Mouse (Mus musculus) lung, adult 2 months (tissue): ENCODE data around the gene Cyb561. TPM values are rescaled to one million over a fixed set of nuclear protein-coding genes. Genes with fewer than 3 reads are reported as not detected.

Source experiments
- DNase-seq: peaks from one replicate; pipeline ENCODE4 v3.0.0; 2022
- H3K4me1 ChIP-seq: fragments of 200-500 bp; 2 replicates; pipeline ENCODE4 v1.6.1; 2011; ENCODE audit warnings: low read length; ENCODE audit not compliant: control insufficient read depth, insufficient read depth
- H3K4me3 ChIP-seq: fragments of 200-500 bp; replicated peaks from 2 replicates; pipeline ENCODE3; 2011; ENCODE audit warnings: low read depth, mild to moderate bottlenecking, control low read depth, low read length; ENCODE audit errors: extremely low read depth
- CTCF ChIP-seq: fragments of 200-500 bp; IDR thresholded peaks from 2 replicates; pipeline ENCODE4 v1.5.1; 2011; ENCODE audit warnings: mild to moderate bottlenecking, low read length, control low read depth; ENCODE audit not compliant: insufficient read depth
- POLR2A ChIP-seq: fragments of 200-500 bp; IDR thresholded peaks from 2 replicates; pipeline ENCODE4 v1.6.1; 2011; ENCODE audit warnings: low read depth, mild to moderate bottlenecking, control low read depth, low read length, borderline replicate concordance; ENCODE audit errors: extremely low read depth
- WGBS: fragments of 180-500 bp; shearing (Covaris S2); methylation state at CpG from one replicate; pipeline ENCODE4 v1.1.7; 2018; 5-methylcytosine and 5-hydroxymethylcytosine counted together
- polyA plus RNA-seq: library from polyadenylated mRNA; depleted of rRNA; stranded (reverse); fragments of >200 nt; gene quantifications from 2 replicates; pipeline ENCODE4 v1.2.3, GENCODE M21; 2012; rRNA removed

Gene Cyb561
- 102 and 105 TPM in 2 replicates for polyA plus RNA-seq

- WGBS, result 67% methylated on average over 12 of the region's 12 CpGs
These were observed at the start of gene Cyb561 for GRCm38 (mm10) chr11:105952911-105953386. Gene Cyb561, minus strand, starts transcription at chr11:105953336.

DNA sequence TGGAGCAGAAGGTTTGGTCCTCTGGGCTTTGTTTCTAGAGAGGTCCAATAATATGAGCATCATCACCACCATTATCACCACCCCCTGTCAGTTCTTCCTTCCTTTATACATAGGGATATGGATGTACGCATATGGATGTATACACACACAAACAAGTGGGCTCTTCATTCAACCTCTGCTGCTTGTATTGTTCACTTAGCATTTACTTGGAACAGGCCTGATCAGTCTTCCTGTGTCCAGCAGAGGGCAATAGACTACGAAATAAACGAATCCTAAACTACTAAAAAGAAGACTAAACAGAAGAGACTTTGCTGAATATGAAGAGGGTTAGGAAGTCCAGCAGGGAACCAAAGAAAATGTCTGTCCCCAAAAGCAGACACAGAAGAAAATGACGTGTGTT lies 48.6 kb upstream of the Cyb561 start:
- Histone ChIP-seq H3K4me1 (no peaks in the 10 kb centered on the region), H3K4me3 (no peak overlapping the region)
- TF ChIP-seq CTCF (0 out of 2 replicates have a peak, but pooled peaks have one; percentile 14), POLR2A (no peak)
- WGBS, result 30% methylated on average over 4 of the region's 4 CpGs
- no peak for DNase-seq

More at GRCm38 (mm10) chr11:105952911-105953386, at the start of gene Cyb561:
- no peak for DNase-seq
- no peak within 1 kb of the TSS for H3K4me3 ChIP-seq
- no peak for TF ChIP-seq POLR2A
- no peak for TF ChIP-seq CTCF
- peaks cover 14% of the 10 kb centered on the region for H3K4me1 ChIP-seq

- no peak for TF ChIP-seq POLR2A
- TF ChIP-seq CTCF, result no peak
- Histone ChIP-seq H3K4me1 (peaks cover 4% of the 10 kb centered on the region; the same call in 1 of the 2 replicates), H3K4me3 (no peak overlapping the region)
- no peak for DNase-seq
- 92% methylated on average over 6 of the region's 6 CpGs for WGBS
These were observed 46.9 kb upstream of the Cyb561 start for GRCm38 (mm10) chr11:106000062-106000461.

- WGBS, result 93% methylated on average over 3 of the region's 3 CpGs
- Histone ChIP-seq H3K4me3 (no peak within 1 kb of the TSS), H3K4me1 (peaks cover 9% of the 10 kb centered on the region; the same call in 1 of the 2 replicates)
- no peak for DNase-seq
- TF ChIP-seq POLR2A (no peak), CTCF (no peak)
These were observed 41.2 kb upstream of the Cyb561 start, which contains the start of gene Ace3 for GRCm38 (mm10) chr11:105994375-105994774. Gene Ace3, plus strand, starts transcription at chr11:105994675.

- 11% methylated on average over 2 of the region's 2 CpGs for WGBS
- no peak overlapping the region for H3K4me3 ChIP-seq
- H3K4me1 ChIP-seq, result peaks cover 23% of the 10 kb centered on the region
- TF ChIP-seq POLR2A, result peak; percentile 19; the same call in 1 of the 2 replicates
- TF ChIP-seq CTCF, result no peak
- no peak for DNase-seq
These were observed 37.1 kb upstream of the Cyb561 start for GRCm38 (mm10) chr11:105990231-105990630.

GRCm38 (mm10) chr11:105989446-105989845 lies 36.3 kb upstream of the Cyb561 start:
- peaks cover 23% of the 10 kb centered on the region for H3K4me1 ChIP-seq
- H3K4me3 ChIP-seq, result no peak overlapping the region
- TF ChIP-seq POLR2A (peak; percentile 77; the same call in 1 of the 2 replicates), CTCF (no peak)
- no peak for DNase-seq
- WGBS, result 45% methylated on average over 6 of the region's 6 CpGs

DNA sequence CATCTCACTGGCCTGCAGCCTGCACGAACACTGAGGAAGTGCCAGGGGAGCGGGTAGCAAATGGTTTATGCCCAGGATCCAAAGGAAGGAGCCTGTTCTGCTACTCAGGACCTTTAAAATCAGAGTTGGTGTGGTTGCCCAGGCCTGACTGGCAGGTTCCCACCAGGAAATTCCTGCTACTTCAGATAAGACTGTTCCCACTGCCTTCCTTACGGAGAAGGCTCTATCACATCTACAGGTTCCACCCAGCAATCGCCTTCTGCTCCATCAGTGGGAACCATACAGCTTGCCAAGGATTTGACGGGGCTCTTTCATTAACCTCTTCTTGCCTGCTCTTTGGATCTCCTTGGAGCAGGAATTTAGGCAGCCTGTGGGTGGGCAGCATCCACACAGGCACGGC lies 34.3 kb upstream of the Cyb561 start:
- peaks cover 23% of the 10 kb centered on the region for H3K4me1 ChIP-seq
- no peak overlapping the region for H3K4me3 ChIP-seq
- 38% methylated on average over 6 of the region's 6 CpGs for WGBS
- no peak for TF ChIP-seq CTCF
- peak; percentile 49; the same call in 1 of the 2 replicates for TF ChIP-seq POLR2A
- peak; percentile 45 for DNase-seq

DNA sequence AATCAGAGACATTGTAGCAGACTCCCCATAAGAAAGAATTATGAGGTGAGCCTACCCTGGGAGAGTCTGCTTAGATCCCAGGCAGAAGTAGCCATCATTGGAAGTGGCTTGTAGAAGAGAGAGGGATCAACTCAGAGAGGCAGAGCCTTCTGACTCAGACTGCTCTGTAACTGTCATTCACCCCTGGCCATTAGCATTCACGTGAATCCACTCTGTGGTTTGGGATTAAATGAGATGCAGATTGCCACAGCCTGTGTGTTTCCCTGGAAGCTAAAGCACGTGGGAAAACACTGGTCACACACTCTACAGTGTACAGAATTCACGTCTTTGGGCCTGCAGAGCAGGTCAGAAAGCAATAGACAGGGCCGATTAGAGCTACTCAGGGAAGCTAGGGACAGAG lies 31.3 kb upstream of the Cyb561 start:
- Histone ChIP-seq H3K4me3 (no peak overlapping the region), H3K4me1 (peaks cover 18% of the 10 kb centered on the region)
- no peak for TF ChIP-seq CTCF
- TF ChIP-seq POLR2A, result no peak
- no peak for DNase-seq
- 78% methylated on average over 4 of the region's 4 CpGs for WGBS

DNA sequence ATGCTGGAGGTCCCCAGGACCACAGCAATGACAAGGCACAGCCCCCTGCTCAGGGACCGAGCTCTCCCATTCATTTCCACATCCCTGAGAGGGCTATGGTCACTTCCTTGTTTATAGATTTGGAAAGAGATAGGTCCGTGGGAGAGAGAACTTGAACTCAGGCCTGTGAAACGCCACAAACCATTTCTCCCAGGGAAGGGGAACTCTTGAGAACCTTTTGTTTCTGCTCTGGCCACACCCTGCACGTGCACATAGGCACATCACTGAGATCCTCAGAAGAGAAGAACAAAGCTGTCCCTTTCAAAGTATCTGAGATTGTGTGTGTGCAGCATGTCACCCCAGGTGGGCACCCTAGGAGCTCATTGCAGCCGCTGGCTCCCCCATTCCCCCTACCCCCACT lies 25.5 kb upstream of the Cyb561 start:
- peaks cover 19% of the 10 kb centered on the region for H3K4me1 ChIP-seq
- H3K4me3 ChIP-seq, result no peak overlapping the region
- WGBS, result 37% methylated on average over 5 of the region's 5 CpGs
- no peak for DNase-seq
- peak; percentile 6; the same call in 1 of the 2 replicates for TF ChIP-seq POLR2A
- no peak for TF ChIP-seq CTCF

GRCm38 (mm10) chr11:105978232-105978631 lies 25.1 kb upstream of the Cyb561 start:
- Histone ChIP-seq H3K4me3 (no peak overlapping the region), H3K4me1 (peaks cover 19% of the 10 kb centered on the region)
- DNase-seq, result no peak
- WGBS, result 69% methylated on average over 2 of the region's 2 CpGs
- no peak for TF ChIP-seq CTCF
- TF ChIP-seq POLR2A, result no peak

GRCm38 (mm10) chr11:105975636-105976035 lies 22.5 kb upstream of the Cyb561 start:
- H3K4me1 ChIP-seq, result peaks cover 22% of the 10 kb centered on the region
- no peak overlapping the region for H3K4me3 ChIP-seq
- DNase-seq, result no peak
- no peak for TF ChIP-seq POLR2A
- no peak for TF ChIP-seq CTCF
- 87% methylated on average over 5 of the region's 5 CpGs for WGBS
